19 mouse cellular contexts compared by ENCODE assay signal in the genomic region with DNA sequence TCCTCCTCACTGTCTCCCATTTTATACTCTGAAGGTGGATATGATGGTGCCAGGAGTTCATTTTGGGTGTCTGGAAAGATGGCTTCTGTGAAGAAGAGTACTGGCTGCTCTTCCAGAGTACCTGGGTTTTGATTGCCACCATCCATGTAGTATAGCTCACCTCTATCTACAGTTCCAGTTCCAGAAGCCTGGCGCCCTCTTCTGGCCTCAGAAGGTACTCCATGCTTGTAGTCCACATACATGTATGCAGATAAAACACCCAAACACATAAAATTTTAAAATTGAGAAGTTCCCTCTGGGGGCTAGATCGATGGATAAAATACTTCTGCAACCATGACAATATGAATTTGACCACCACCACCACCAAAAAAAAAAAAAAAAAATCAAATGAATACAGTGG.
DNase-seq lines count a peak whose midpoint lies in the region; ATAC-seq and TF ChIP-seq lines count a peak whose summit lies in the region.
"Had no signal": no experiment of that assay in that cellular context is flagged by ENCODE, and none has a peak within 500 bp of the region (broad histone marks: within the 10 kb centered on the region; RNA-seq: fewer than 3 reads in every experiment).

No protein-coding gene starts in this region.

- H3K36me3 ChIP-seq in stomach, postnatal 0 days (ENCODE audit: control insufficient read depth, insufficient read depth, low read length): no peaks in the 10 kb centered on the region
- H3K36me3 ChIP-seq: G1E; heart, embryonic 10.5 days; limb, embryonic 10.5 days had no signal

- H3K4me3 ChIP-seq in layer of hippocampus, adult 2 months: no peak overlapping the region
- H3K4me3 ChIP-seq in stomach, postnatal 0 days (ENCODE audit: low read depth, low read length): no peak overlapping the region
- H3K4me3 ChIP-seq: heart, embryonic 10.5 days; limb, embryonic 10.5 days had no signal

- DNase-seq in adrenal gland, postnatal 14 days: peak; percentile 27
- no peak for DNase-seq in adrenal gland, adult (ENCODE audit: inconsistent age in 2 of 2, low spot score in 1 of 2)
- DNase-seq in layer of hippocampus, adult 2 months (ENCODE audit: low spot score in 2 of 2): no peak
- no peak for DNase-seq in layer of hippocampus, postnatal 10 days (ENCODE audit: low spot score in 2 of 2)
- DNase-seq in thymus, postnatal 4 days: peak; percentile 24
- DNase-seq in thymus, postnatal 25 days: no peak
- no peak for DNase-seq in stomach, postnatal 0 days (ENCODE audit: low spot score)
- no peak for DNase-seq in layer of hippocampus, adult 9-11 months
- DNase-seq: adrenal gland, postnatal 25 days; cerebellum, adult 9-10 months; gastrocnemius, postnatal 25 days; heart, postnatal 14 days; kidney, adult 8-10 months had no signal

- no peaks in the 10 kb centered on the region for H3K9me3 ChIP-seq in stomach, postnatal 0 days (ENCODE audit: control insufficient read depth, low read length)
- H3K9me3 ChIP-seq: heart, embryonic 10.5 days; limb, embryonic 10.5 days had no signal

- no peak overlapping the region for H3K9ac ChIP-seq in stomach, postnatal 0 days (ENCODE audit: low read length)
- H3K9ac ChIP-seq: hindbrain, embryonic 14.5 days had no signal

- no peak overlapping the region for H3K4me2 ChIP-seq in stomach, postnatal 0 days (replicated peaks; ENCODE audit: low read depth)
- H3K4me2 ChIP-seq: hindbrain, embryonic 14.5 days; midbrain, embryonic 11.5 days had no signal

- H3K4me1 ChIP-seq in stomach, postnatal 0 days (replicated peaks; ENCODE audit: control insufficient read depth, insufficient read depth): no peaks in the 10 kb centered on the region

- H3K27me3 ChIP-seq in stomach, postnatal 0 days (ENCODE audit: control insufficient read depth, insufficient read depth, low read length): no peaks in the 10 kb centered on the region

- no peak overlapping the region for H3K27ac ChIP-seq in layer of hippocampus, adult 2 months
- H3K27ac ChIP-seq in stomach, postnatal 0 days (replicated peaks): no peak overlapping the region
- H3K27ac ChIP-seq: heart, embryonic 10.5 days; hindbrain, embryonic 14.5 days; limb, embryonic 10.5 days; macrophage had no signal

- WGBS in stomach, postnatal 0 days: 84% methylated on average over 2 of the region's 2 CpGs

- no peak for ATAC-seq in stomach, postnatal 0 days (ENCODE audit: low FRiP score, low TSS enrichment)

- peak; percentile 59 for TF ChIP-seq CTCF in layer of hippocampus, adult 2 months (conservative IDR thresholded peaks at IDR 0.05)
- peak; percentile 50 for TF ChIP-seq CTCF in stomach, postnatal 0 days (IDR thresholded peaks at IDR 0.05; ENCODE audit: low read depth)

- TF ChIP-seq EP300 in stomach, postnatal 0 days (optimal IDR thresholded peaks at IDR 0.05): no peak

Comparison
In these comparisons a context has a peak if more than half of its experiments do, and no peak if none do; other contexts are left out.
1. DNase-seq: peak in adrenal gland, postnatal 14 days (single experiment) and thymus, postnatal 4 days (single experiment); none in adrenal gland, adult (0 of 2), layer of hippocampus, adult 2 months (0 of 2), layer of hippocampus, postnatal 10 days (0 of 2), thymus, postnatal 25 days (single experiment), stomach, postnatal 0 days (single experiment) and layer of hippocampus, adult 9-11 months (single experiment).